Mouse (Mus musculus): Measurements from ENCODE around the gene Rpl29. TPM values are rescaled to one million over a fixed set of nuclear protein-coding genes. Genes with fewer than 3 reads are reported as not detected.

The Rpl29 gene
- polyA plus RNA-seq, 1 experiment from 2014 or later: 554 TPM

- no peak for ATAC-seq (replicated peaks)
- Histone ChIP-seq H3K4me3 (no peak overlapping the region), H3K27me3 (replicated peaks) (no peaks in the 10 kb centered on the region), H3K27ac (no peak overlapping the region), H3K4me1 (no peaks in the 10 kb centered on the region), H3K4me2 (no peak overlapping the region), H3K9me3 (no peaks in the 10 kb centered on the region), H3K36me3 (replicated peaks) (no peaks in the 10 kb centered on the region), H3K9ac (no peak overlapping the region)
- WGBS: 44% methylated on average over 6 of the region's 6 CpGs
Measured at GRCm38 (mm10) chr9:106405275-106405674, 24.0 kb upstream of the Rpl29 start.

GRCm38 (mm10) chr9:106406443-106407078, 22.7 kb upstream of the Rpl29 start:
- no peak overlapping the region for H3K4me3 ChIP-seq
- no peak overlapping the region for H3K4me2 ChIP-seq
- no peak for ATAC-seq (replicated peaks)
- 56% methylated on average over 8 of the region's 8 CpGs for WGBS
- H3K9ac ChIP-seq: no peak overlapping the region
- no peaks in the 10 kb centered on the region for H3K27me3 ChIP-seq (replicated peaks)
- no peaks in the 10 kb centered on the region for H3K36me3 ChIP-seq (replicated peaks)
- H3K27ac ChIP-seq: no peak overlapping the region
- no peaks in the 10 kb centered on the region for H3K9me3 ChIP-seq
- H3K4me1 ChIP-seq: no peaks in the 10 kb centered on the region

GRCm38 (mm10) chr9:106409096-106409495, 20.2 kb upstream of the Rpl29 start:
- H3K36me3 ChIP-seq (replicated peaks): no peaks in the 10 kb centered on the region
- H3K27ac ChIP-seq: no peak overlapping the region
- no peak for ATAC-seq (replicated peaks)
- no peaks in the 10 kb centered on the region for H3K27me3 ChIP-seq (replicated peaks)
- WGBS: over 99% methylated on average over 4 of the region's 4 CpGs
- no peak overlapping the region for H3K4me2 ChIP-seq
- no peak overlapping the region for H3K9ac ChIP-seq
- H3K9me3 ChIP-seq: no peaks in the 10 kb centered on the region
- H3K4me3 ChIP-seq: no peak overlapping the region
- no peaks in the 10 kb centered on the region for H3K4me1 ChIP-seq

DNA sequence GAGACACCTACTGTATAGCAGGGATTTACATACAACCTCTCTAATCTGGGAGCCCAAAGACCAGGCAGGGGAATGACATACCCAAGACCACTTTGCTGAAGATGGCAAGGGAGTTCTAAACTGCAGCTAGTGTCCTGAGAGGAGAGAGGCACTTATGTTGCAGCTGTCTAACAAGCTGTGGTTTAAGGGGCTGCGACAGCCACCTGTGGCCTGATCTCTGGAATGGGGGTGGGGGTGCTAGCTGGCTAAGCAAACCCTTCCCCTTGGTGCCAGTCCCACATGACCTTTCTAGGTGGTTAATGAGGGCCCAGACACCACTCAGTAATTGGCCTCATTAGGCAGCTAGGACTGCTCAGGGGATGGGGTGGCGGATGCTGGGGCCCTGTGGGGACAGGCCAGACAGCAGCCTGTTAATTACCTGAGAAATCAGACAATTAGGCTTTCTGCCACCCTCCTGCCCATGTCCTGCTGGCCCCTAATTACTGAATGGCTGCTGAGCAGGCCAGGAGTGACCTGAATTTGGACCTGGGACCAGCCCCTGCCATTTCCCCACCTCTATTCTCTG, 19.1 kb upstream of the Rpl29 start:
- Histone ChIP-seq H3K36me3 (replicated peaks) (no peaks in the 10 kb centered on the region), H3K4me2 (no peak overlapping the region), H3K9me3 (no peaks in the 10 kb centered on the region), H3K27ac (no peak overlapping the region), H3K9ac (no peak overlapping the region), H3K27me3 (replicated peaks) (no peaks in the 10 kb centered on the region), H3K4me3 (no peak overlapping the region), H3K4me1 (no peaks in the 10 kb centered on the region)
- no peak for ATAC-seq (replicated peaks)
- WGBS: 66% methylated on average over 2 of the region's 2 CpGs

DNA sequence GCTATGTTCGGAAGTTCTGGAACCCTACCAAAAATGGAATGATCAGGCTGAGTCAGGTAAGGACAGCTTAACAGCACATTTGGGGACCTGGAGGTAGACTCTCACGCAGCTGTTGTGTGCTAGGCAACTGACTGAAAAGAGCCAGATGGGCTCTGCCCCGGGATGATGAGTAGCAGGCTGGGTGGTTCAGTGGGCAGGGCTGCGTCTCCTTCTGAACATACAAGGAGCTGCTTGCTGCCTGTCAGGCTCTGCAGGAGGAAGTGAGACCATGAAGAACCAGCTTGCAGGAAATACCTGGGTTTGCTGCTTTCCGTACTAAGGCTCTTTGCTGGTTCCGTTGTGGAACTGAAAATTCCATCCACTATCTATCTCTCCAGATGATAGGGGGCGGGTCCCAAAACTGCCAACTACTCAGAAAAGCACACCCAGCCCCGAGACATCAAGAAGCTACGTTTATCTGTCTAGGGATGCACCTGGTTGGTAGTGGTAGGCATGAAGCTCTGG, 18.1 kb upstream of the Rpl29 start:
- no peak overlapping the region for H3K4me2 ChIP-seq
- H3K4me3 ChIP-seq: no peak overlapping the region
- no peak overlapping the region for H3K9ac ChIP-seq
- no peaks in the 10 kb centered on the region for H3K4me1 ChIP-seq
- H3K36me3 ChIP-seq (replicated peaks): no peaks in the 10 kb centered on the region
- WGBS: 84% methylated on average over 9 of the region's 9 CpGs
- H3K27me3 ChIP-seq (replicated peaks): no peaks in the 10 kb centered on the region
- no peak for ATAC-seq (replicated peaks)
- H3K9me3 ChIP-seq: no peaks in the 10 kb centered on the region
- H3K27ac ChIP-seq: no peak overlapping the region

DNA sequence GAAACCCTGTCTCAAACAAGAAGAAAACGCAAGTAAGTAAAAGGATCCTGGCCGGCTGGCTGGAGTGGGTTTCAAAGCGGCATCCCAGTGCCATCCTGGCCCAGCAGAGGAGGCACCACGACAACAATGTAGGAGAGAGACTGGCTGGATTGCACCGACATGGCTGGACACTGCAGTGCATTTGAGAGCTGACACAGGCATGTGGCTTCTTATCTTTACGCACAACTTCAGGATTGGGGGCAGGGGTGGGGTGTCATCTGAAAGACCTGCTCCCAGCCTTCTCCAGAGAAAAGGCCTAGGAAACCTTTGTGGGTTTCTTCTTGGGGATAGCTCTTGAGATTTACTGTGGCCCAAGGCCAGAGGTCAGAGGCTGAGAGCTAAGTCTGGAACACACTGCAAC, 17.5 kb upstream of the Rpl29 start:
- H3K27ac ChIP-seq: no peak overlapping the region
- no peak overlapping the region for H3K4me3 ChIP-seq
- H3K27me3 ChIP-seq (replicated peaks): no peaks in the 10 kb centered on the region
- H3K9me3 ChIP-seq: no peaks in the 10 kb centered on the region
- no peak overlapping the region for H3K9ac ChIP-seq
- WGBS: 81% methylated on average over 6 of the region's 6 CpGs
- no peak for ATAC-seq (replicated peaks)
- H3K4me1 ChIP-seq: no peaks in the 10 kb centered on the region
- H3K36me3 ChIP-seq (replicated peaks): no peaks in the 10 kb centered on the region
- no peak overlapping the region for H3K4me2 ChIP-seq

DNA sequence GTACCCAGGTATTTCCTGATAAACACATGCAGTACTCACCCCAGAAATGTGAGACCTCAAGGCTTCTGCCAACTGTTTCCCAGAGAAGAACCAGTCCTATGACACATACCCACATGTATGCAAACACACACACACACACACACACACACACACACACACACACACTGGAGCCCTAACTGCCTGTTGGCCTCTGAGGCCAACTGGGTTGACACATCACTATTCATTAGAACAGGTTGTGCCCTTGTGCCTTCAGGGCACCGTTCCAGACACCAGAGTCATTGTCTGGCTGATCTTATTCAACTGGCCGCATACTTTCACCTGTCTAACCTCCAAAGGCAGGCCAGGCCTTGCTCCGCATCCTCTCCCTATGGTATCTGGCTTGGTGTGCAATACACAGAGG, 17.0 kb upstream of the Rpl29 start:
- no peak overlapping the region for H3K27ac ChIP-seq
- H3K4me3 ChIP-seq: no peak overlapping the region
- no peaks in the 10 kb centered on the region for H3K9me3 ChIP-seq
- H3K9ac ChIP-seq: no peak overlapping the region
- no peaks in the 10 kb centered on the region for H3K27me3 ChIP-seq (replicated peaks)
- no peak overlapping the region for H3K4me2 ChIP-seq
- WGBS: 82% methylated on average over 3 of the region's 3 CpGs
- no peak for ATAC-seq (replicated peaks)
- H3K36me3 ChIP-seq (replicated peaks): no peaks in the 10 kb centered on the region
- H3K4me1 ChIP-seq: no peaks in the 10 kb centered on the region

GRCm38 (mm10) chr9:106413606-106414005, 15.6 kb upstream of the Rpl29 start:
- Histone ChIP-seq H3K36me3 (replicated peaks) (no peaks in the 10 kb centered on the region), H3K9me3 (no peaks in the 10 kb centered on the region), H3K4me1 (peaks cover 14% of the 10 kb centered on the region), H3K27me3 (replicated peaks) (no peaks in the 10 kb centered on the region), H3K27ac (no peak overlapping the region), H3K9ac (no peak overlapping the region), H3K4me3 (no peak overlapping the region), H3K4me2 (no peak overlapping the region)
- WGBS: 85% methylated on average over 5 of the region's 5 CpGs
- ATAC-seq (replicated peaks): no peak

- ATAC-seq (replicated peaks): no peak
Measured at GRCm38 (mm10) chr9:106416826-106417225, 12.4 kb upstream of the Rpl29 start.

GRCm38 (mm10) chr9:106417841-106418625, 11.2 kb upstream of the Rpl29 start:
- ATAC-seq (replicated peaks): peak; percentile 57
- peak overlapping the region; percentile 27 for H3K27ac ChIP-seq
- 15% methylated on average over 29 of the region's 29 CpGs for WGBS

More at GRCm38 (mm10) chr9:106416826-106417225, 12.4 kb upstream of the Rpl29 start:
- Histone ChIP-seq H3K4me2 (no peak overlapping the region), H3K9me3 (no peaks in the 10 kb centered on the region), H3K27me3 (replicated peaks) (no peaks in the 10 kb centered on the region), H3K4me3 (no peak overlapping the region), H3K9ac (no peak overlapping the region), H3K4me1 (peaks cover 29% of the 10 kb centered on the region), H3K27ac (no peak overlapping the region), H3K36me3 (replicated peaks) (no peaks in the 10 kb centered on the region)
- 93% methylated on average over 6 of the region's 6 CpGs for WGBS

GRCm38 (mm10) chr9:106420608-106421007, 8.6 kb upstream of the Rpl29 start:
- Histone ChIP-seq H3K4me2 (peak overlapping the region; percentile 35), H3K4me3 (no peak overlapping the region), H3K36me3 (replicated peaks) (no peaks in the 10 kb centered on the region), H3K27ac (0 out of 2 replicates have a peak overlapping the region, but pooled peaks have one; percentile 22), H3K27me3 (replicated peaks) (no peaks in the 10 kb centered on the region), H3K9ac (no peak overlapping the region), H3K4me1 (peaks cover 29% of the 10 kb centered on the region), H3K9me3 (no peaks in the 10 kb centered on the region)
- no peak for ATAC-seq (replicated peaks)
- 0% methylated on average over 2 of the region's 2 CpGs for WGBS

More at GRCm38 (mm10) chr9:106417841-106418625, 11.2 kb upstream of the Rpl29 start:
- Histone ChIP-seq H3K27me3 (replicated peaks) (no peaks in the 10 kb centered on the region), H3K36me3 (replicated peaks) (no peaks in the 10 kb centered on the region), H3K4me3 (peak overlapping the region; percentile 26), H3K4me1 (peaks cover 29% of the 10 kb centered on the region), H3K9ac (peak overlapping the region; percentile 33), H3K4me2 (peak overlapping the region; percentile 61), H3K9me3 (no peaks in the 10 kb centered on the region)

DNA sequence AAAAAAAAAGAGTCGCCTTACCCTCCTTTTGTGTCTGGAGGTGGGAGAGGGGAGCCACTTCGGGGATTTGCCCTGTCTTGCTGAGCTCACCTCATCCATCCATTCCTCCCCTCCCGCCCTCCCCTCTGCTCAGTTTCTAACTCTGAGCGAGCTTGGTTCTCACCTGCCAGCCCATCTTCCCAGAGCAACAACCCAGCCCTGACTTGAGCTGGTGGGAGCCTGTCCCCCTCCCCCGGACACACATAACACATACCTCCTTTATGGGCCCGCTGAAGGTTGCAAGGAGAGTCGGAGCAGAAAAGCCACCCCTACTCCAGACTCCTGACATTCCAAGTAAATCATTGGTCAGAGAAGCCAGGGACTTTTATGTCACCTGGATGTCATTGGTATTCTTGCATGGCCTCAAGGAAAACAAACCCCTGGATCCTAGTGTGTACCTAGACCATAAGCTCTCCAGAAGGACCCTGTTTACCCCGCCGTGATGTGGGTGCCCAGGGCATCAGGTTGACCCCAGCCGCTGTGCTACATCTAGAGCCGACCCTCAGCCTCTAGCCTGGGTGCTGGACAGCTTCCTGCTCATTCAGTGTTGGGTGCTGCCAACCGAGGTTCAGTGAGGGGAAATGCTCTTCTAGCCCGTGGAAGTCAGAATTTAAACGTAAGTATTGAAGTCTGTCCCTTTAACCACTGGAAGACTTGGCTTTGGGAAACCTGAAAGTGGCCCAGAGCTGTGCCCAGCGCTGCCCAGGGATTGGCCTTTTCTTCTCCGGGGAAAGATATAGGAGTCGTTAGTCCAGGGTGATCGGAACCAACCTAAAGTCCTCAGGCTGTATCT, 8.0 kb upstream of the Rpl29 start:
- 7% methylated on average over 18 of the region's 18 CpGs for WGBS
- H3K36me3 ChIP-seq (replicated peaks): no peaks in the 10 kb centered on the region
- peak overlapping the region; percentile 35 for H3K4me2 ChIP-seq
- H3K9ac ChIP-seq: no peak overlapping the region
- no peak overlapping the region for H3K4me3 ChIP-seq
- H3K27ac ChIP-seq: peak overlapping the region; percentile 31
- ATAC-seq (replicated peaks): peak; percentile 15
- H3K4me1 ChIP-seq: peaks cover 29% of the 10 kb centered on the region
- H3K9me3 ChIP-seq: no peaks in the 10 kb centered on the region
- H3K27me3 ChIP-seq (replicated peaks): no peaks in the 10 kb centered on the region

Measured in midbrain, embryonic 15.5 days (tissue).